Mouse (Mus musculus) naive thymus-derived CD4-positive, alpha-beta T cell, adult 2 months (primary cell): ENCODE measurements around the gene Uba6.

Experiments
- DNase-seq: peaks from one replicate; pipeline ENCODE4 v3.0.0-alpha.2; 2011; ENCODE audit warnings: low read depth

Gene Uba6

DNA sequence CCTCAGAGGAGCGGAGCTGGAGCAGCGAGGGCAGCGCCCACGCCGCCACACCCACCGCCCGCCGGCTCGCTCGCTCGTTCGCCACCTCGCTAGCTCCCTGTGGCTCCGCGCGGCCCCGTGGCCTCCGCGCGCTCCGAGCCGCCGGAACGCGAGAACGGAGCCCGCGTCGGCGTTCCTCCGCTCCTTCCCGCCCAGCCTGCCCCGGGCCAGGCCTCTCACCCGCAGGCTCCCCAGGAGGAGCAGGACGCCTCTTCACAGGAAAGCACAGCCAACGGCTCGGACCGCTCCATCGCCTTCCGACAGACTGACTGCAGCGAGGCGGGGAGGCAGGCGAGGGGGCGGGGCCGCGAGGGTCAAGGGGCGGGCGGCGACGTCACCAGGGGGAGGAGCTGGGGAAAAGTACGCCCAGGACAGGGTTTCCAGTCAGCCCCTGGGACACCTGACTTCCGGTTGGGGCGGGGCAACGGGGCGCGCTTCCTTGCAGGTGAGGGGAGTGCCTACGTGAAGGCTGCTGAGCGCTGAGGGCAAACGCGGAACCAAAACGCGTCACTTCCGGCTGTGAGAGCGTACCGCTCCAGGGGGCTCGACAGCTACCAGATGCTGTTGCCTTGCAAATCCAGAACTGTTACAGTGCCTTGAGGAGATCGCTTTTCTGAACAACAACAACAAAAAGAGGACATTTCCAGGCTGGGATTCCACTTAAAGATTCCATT, at the start of gene Uba6:
TSS of gene Uba6 (minus strand) at position 355 of the 713 bp plus-strand sequence.
- DNase-seq, result peak; percentile 100

DNA sequence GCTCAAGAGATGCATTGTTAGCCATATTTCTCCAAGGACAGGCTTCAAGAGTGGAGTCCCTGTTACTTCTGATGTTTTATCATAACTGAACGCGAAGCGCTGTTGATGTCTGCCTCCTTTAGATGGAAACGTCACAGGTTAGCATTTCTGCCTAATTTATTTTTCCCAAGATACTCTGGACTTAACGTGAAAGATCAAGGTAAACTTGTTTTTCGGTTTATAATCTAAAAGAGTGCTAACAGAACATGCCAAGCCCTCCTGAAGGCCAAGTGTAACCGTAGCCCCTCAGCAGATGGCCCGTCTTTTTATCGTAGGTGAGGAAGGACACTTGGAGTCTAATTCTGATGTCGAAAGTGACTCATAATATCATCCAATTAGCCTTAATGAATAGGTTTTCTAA, 25.2 kb upstream of the Uba6 start, which contains the start of gene Gnrhr:
TSS of gene Gnrhr (minus strand) at position 101 of the 400 bp plus-strand sequence.
- DNase-seq, result no peak

DNA sequence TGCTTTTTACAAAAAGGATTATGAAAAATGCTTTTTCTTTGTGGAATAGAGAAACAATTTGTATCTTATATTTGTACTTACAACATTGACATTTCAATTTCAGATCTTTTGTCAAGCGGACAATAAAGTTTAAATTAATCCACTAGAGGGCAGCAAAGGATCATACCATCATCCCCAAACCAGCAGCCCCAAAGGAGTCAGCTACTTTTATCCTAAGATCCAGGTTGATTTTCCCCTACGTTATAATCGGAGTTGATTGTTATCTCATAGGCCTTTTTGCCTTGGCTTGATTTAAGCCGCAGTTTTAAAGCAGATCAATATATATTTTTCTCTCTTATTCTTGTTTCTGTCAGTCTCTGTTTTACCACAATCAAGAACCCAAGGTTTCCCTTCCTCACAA, 18.8 kb upstream of the Uba6 start:
- DNase-seq, result peak; percentile 67

DNA sequence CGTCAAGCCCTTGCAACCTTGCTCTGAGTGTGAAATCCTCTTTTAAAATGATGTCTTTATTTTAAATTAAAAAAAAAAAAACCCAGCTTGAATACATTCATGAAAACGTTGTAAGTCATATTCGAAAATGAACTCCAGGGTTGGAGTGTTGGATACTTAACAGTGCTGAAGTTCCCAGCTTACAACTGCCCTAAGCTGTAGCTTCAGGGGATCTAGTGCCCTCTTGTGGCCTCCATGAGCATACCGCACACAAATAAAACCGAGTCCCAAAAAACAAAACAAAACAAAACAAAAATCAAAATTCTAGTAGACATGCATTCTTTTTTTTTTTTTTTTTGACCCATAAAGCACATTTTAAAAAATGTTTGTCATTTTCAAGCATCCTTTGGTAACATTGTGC, 18.2 kb upstream of the Uba6 start:
- DNase-seq, result peak; percentile 73

DNA sequence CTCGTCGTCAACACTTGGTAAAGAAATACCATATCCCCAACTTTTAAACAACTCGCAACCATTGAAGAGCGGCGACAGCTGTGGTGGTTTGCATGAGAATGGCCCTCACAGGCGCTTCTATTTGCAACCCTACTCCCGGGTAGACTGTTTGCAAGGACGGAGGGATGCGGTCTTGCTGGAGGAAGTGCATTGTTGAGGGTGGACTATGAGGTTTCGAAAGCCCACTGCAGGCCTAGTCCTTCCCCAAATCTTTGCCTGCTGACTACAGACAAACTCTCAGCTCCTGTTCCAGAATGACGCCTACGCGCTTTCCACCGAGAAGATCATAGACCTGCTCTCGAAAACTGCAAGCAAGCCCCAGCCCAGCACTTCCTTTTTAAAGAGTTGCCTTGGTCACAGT, 17.7 kb upstream of the Uba6 start:
- DNase-seq, result no peak

DNA sequence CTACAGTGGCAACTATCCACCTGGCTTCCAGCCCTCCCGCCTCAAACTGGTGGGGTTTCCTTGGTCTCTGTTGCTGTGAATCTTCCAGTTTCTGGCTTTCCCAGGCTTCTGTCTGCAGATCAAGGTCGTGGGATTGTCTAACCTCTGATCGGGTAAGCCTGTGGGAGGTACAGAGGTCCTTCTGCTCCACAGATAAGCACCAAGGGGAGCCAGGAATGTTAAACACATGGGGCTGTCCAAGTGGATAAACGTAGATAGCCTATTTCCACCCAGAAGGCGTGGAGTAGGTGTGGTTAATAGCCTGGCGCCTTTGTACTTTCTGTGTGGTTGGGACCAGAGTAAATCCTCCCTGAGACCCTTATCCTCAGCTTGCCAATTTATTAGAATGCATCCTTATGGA, 14.8 kb upstream of the Uba6 start:
- no peak for DNase-seq

DNA sequence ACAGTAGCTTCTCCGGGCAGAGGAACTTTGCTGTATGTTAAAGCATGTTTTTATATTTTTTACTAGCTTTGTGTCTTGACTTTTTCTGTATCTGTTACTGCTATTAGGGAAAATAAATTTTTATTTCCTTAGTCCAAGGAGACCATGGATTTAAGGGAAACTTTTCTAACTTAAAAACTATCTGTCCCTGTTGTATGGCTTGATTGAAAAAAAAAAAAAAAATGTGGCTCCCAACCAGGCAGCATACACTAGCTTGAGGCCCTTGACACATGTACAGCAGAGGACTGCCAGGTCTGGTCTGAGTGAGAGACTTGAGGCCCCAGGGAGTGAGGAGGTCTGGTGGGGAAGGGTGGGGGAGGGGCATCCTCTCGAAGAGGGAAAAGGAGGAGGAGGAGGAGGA, 1.2 kb upstream of the Uba6 start:
- no peak for DNase-seq

DNA sequence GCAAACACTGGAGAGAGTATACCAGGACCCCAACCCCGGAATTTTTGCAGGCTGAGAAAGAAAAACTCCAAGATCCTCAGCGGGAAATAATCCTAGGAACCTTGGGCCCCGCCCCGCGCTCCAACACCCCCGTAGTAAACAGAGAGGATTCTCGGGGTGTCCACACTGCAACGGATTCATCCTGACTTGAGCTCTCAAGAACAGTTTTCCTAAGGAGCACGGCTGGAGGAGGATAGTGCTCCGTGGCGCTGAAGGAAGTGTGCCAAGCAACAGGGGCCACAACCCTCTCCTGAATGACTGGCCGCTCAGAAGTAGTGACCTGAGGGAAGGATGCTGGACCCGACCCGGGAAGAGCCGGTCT, 535 bp downstream of the Uba6 start:
- DNase-seq, result no peak

DNA sequence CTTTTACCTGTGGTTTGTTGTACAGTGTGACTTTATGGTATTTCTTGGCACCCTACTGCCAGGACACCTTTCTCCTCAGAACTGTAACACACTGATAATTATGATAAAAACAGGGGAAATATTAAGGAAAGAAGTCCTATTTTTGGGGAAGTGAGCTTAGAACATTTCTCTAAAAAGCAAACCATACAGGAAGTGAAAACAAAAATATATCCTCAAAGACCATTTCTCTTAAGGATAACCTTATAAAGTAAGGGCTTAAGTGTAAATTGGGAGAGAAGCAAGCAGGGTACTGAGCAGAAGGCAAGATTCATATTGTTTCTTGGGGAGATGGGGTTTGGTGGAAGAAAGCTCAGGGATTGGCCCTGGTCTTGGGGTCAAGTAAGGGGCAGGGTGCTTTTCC, 42.8 kb downstream of the Uba6 start:
- DNase-seq, result no peak

DNA sequence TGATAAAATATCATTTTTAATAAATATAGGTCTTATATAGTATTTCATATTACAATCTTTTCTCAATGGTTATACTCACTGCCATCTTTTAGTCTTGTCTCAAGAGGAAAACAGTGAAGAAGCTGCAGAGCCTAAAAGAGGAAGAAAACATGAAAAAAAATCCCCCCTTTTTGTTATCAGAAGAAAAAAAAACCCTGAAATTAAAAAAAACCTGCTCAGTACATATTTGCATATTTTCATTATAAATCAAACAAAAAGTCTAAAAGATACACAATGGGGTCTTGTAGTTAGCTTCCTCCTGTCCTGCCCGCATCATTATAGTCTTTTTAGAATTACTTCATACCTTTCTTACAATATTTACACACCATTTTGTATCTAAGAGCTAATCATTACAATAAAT, 43.9 kb downstream of the Uba6 start:
- no peak for DNase-seq

DNA sequence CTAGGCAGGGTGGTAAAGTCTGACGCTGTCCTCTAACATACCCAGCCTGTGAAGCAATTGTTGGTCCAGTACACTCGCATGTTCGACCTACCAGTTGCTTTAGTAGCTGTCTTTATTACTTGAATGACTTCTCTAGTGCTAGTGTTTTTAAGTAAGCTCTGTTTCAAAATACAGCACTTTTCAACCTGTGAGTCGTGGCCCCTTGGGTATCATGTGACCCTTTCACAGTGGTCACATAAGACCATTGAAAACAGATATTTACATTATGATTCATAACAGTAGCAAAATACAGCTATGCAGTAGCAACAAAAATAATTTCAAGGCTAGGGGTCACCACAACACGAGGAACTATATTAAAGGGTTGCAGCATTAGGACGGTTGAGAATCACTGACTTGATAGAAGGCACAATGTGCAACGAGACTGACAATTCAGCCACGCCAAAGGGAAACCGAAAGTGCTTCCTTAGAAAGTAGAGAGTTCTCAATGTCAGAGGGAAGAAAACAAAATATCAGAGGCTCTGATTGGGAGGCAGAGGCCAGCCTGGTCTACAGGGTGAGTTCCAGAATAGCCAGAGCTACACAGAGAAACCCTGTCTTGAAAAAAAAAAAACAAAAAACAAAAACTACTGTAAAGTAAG, 54.0 kb downstream of the Uba6 start:
- DNase-seq, result peak; percentile 24

DNA sequence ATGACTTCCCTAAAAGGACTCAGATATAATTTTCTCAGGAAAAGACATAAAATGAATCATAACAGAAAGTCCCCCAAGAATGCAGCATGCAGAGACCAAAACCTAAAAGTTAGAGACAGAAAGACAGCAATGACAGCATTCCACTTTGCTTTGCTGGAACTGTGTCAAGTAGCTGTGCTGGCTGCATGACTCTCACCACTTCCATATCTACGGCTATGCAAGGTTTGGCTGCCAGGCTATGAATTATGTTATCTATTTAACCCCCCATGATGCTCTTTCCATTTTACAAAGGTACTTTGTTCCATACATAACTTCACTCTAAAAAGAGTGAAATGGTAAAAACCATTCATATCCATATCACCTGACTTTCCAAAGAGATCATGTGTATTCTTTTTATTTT, 58.6 kb downstream of the Uba6 start:
- no peak for DNase-seq

DNA sequence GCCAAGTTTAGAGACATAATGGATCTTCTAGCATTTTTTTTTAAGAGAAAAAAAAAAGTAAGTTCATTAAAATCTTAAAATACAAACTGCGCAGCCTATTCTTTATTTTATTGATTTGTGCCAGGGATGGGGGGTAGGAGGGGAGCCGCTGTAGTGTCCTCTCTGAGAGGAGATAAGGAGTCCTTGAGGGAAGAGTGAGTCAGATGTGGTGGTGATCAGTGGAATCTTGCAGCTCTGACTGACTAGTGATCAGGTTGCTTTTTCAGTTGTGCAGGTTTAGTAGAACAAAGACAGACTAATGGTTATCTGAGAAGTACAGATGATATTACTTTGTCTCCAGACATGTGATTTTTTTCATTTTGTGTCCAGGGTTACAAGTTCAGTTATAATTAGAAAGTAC, 59.6 kb downstream of the Uba6 start:
- no peak for DNase-seq

DNA sequence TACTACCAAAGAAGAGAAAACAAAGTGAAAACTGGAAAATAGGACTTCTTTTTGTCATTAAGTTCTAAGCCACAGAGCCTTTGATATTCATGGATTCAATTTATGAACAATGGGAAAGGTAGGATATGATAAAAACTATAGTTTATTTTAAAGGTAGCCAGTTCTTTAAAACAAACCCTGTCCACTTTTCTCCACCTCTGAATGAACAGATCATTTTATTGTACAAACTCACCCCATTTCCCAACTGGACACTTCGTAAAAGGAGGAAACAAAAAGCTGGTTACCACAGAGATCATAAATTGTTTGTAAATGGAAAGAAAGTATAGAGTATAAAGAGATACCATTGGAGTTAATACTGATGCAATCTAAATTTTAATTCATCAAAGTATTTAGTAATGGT, 61.5 kb downstream of the Uba6 start:
- no peak for DNase-seq

DNA sequence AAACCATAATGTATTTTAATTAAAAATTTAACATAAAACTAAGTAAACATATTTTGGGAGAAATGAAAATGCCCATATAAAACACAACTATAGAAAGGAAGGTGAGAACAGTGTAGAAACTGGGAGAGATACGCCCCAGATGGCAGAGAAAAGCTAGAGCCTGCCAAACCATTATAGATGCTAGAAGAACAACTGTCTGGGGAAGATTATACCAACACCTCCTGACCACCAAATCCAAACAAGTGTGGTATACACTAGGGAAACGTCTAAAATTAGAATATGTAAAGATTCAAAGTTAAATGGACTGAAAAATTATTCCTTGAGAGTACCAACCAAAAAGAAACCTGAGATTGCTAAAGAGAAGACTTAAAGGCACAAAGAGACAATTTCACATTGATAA, 66.0 kb downstream of the Uba6 start:
- no peak for DNase-seq

DNA sequence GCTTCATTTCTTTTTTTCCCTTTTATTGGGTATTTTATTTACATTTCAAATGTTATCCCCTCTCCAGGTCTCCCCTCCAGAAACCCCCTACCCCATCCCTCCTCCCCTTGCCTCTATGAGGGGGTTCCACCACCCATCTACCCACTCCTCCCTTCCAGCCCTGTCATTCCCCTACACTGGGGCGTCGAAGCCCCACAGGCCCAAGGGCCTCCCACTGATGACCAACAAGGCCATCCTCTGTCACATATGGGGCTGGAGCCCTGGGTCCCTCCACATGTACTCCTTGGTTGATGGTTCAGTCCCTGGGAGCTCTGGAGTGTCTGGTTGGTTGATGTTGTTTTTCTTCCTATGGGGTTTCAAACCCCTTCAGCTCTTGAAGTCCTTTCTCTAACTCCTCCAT, 70.4 kb downstream of the Uba6 start:
- no peak for DNase-seq

DNA sequence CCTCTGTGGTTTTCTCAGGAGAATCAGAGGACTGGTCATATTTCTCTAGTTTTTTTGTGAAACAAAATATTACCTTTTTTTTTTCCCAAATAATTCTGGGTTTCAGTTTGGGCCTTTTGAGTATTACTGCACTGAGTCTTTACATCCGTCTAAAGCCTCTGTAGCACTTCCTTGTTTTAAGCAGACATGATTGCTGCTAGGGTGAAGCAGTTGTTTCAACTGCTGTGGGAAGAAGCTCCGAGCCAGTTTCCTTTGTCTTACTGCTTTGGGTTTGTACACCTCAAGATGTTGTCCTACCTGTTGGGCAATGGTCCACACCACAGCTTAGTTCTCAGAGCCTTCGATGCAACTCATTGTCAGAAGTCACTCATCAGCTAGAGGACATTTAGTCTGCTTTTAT, 72.0 kb downstream of the Uba6 start:
- DNase-seq, result no peak

DNA sequence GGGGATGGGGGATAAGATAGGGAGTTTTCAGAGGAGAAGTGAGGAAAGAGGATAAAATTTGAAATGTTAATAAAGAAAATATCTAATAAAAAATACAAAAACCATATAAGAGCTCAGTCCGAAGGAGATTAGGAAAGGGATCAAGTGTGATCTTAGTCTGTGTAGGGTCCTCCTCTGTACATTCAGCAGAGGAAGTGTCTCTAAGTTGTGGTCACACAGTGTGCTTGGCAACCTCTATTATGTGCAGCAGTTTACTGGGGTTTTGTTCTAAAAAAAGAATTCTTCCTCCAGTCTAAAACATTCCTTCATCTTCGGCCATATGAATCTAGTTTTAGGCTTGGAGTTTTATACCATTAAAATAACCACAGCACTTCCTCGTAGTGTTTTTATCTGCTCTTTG, 73.6 kb downstream of the Uba6 start:
- no peak for DNase-seq

DNA sequence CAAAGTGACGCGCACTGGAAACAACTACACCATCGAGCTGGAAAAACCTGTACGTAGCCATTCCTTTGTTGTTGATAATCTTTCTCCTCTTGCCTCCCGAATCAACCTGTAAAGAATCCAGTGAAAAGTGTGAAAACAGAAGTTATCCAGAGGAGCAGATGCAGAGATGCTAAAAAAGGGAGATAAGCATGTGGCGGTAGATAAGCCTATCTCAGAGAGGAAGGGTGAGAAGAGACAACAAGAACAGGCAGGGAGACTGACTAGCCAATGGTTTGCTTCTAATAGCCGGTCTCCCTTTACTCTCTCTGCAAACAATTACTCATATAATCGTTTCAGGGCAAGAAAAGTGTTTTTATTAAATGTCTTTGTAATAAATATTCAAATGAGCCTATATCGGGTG, 77.8 kb downstream of the Uba6 start:
- no peak for DNase-seq

DNA sequence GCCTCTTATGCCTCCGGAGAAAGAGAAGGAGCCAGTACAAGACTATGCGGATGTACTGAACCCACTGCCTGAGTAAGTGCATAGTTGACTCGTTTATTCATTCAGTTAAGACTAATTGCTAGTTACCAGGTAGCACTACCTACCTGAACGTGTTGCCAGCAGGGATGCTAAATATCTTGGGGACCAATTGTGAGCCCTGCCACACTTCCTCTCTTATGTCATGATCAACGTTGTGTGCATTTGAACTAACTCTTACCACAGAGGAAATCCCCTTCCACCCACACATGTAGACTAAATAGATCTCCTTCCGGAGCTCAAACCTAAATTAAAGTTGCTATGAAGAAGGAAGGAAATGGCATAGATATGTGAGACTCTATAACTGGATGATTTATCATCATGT, 85.9 kb downstream of the Uba6 start:
- peak; percentile 89 for DNase-seq

DNA sequence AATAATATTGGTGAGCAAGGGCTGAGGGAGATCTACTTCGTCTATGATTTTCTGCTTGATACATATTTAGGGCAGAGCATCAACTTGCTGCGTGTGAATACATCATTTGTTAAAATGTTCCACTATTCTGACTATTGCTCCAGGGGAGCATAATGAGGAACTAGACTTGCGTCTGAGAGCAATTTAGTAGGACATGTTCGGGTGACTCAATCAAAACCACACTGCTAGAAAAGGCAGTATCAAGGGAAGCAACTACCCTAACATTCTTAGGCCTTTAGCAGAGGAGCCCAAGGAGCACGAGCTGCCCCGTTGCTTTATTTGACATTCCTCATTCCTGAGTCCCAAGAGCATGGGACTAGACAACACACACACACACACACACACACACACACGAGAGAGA, 87.6 kb downstream of the Uba6 start:
- no peak for DNase-seq

DNA sequence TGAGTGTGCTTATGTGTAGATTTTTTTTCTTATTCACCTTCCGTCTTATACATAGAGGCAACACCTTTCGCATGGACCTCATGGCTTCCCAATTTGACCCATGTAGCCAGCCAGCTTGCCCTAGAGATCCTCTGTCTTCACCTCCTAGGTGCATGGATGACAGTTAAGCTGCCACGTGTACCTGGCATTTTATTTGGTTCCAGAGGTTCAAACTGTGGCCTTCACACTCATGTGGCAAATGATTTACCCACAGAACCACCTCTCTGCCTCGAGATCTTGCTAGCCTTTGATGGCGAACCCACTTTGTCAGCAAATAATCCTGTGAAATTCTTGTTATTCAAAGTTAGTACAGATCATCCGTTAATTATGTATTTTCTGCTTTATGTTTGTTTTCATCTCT, 88.6 kb downstream of the Uba6 start:
- no peak for DNase-seq

DNA sequence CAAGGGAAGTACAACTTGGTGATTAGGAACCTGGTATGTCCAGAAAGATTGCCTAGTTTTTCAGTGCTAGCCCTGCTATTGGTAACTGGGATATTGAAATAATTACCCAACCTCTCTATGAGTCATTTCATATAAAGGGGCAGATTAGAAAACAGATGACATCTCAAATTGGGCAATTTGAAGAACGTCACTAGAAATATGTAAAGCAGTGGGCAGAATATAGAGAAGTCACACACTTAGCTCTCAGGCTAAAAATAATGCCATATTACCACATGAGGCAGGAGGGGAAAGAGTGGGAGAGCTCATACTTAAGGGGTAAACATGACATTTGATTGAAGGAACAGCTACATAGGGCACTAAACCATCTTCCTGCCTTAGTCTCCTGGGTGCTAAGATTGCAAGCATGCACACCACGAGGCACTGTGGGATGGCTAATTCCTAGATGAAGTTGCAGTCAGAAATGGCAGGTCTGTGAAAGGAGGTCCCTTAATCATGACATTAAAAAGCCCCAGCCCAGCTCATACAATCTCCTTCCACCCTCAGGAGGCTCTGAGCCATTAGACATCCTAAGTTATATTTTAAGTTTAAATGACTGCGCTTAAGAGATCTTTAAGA, 93.8 kb downstream of the Uba6 start:
- no peak for DNase-seq
